Mouse (Mus musculus) heart, postnatal 0 days (tissue): ENCODE results near the gene Dgke.

Source experiments
- CTCF ChIP-seq: IDR thresholded peaks from 2 replicates; pipeline ENCODE4 v1.5.1; 2016; ENCODE audit warnings: antibody characterized with exemption, control low read depth, low read depth
- EP300 ChIP-seq: IDR thresholded peaks from 2 replicates; pipeline ENCODE4 v1.6.1; 2016; ENCODE audit warnings: antibody characterized with exemption, low read depth

DNA sequence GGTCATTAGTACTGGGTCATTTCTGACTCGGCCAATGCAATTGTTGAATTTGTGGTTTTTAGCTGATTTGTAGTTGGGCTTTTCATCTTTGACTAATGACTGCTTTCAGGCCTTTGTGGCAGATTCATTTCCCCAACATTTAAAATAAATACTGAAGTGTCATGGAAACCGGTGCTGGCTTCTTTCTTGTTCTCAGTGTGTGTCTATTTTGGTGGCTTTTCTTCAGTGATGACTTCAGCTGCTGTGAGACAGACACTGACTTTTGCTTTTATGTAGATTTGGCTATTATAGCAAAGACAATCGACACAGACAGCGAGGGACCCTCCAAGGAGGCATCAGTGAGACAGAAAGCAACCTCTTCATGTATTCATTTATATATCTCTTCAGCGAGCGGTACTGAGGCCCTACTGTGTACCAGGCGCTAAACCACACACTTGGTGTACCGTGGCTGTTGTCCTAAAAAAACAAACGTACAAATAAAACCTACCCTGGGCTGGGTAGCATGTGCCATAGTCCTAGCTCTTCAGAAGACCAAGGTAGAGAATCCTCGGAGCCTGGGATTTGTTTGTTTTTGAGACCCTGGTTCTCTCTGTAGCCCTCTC is 19.7 kb upstream of the Dgke start:
- TF ChIP-seq CTCF (no peak), EP300 (no peak)
